Mouse (Mus musculus): ENCODE data around the gene Ccdc71l.

Gene Ccdc71l

DNA sequence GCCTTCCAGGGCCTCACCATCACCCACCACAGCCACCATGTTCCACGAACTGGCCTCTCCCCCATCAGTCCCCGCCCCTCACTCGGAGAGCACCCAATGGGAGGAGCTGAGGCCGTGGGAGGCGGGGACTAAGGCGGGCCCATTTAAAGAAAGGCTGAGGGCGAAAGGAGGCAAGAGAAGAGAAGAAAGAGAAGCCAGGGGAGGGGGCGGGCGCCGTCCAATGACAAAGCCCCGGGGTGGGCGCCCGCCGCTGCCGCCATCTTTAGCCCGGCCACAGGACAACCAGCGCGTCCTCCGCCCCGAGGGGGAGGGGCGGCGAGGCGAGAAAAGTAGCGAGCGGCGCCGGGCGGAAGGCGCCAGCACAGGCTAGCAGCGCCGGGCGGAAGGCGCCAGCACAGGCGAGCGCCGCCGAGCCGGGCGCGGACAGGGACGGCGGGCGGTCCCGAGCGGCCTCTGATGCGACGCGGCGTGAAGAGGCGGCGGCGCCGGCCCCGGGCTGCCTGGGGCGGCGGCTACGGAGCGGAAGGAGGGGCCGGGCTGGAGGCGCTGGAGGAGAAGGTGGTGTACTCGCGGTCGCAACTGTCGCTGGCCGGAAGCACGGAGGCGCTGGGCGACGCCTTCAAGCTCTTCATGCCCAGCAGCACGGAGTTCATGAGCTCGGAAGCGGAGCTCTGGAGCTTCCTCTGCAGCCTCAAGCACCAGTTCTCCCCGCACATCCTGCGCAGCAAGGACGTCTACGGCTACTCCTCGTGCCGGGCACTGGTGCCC lies at the start of gene Ccdc71l:
Ccdc71l (plus strand) TSS at position 177 of the 768 bp plus-strand sequence.
- CTCF ChIA-PET, result interaction anchor here (0.6 to 1.0 kb wide), 3 partner anchors 86 to 518 kb away, joined by 3 to 6 read pairs (median 4); no protein-coding TSS in a partner anchor

GRCm38 (mm10) chr12:32339078-32339477 lies 39.4 kb upstream of the Ccdc71l start:
- CTCF ChIA-PET, result interaction anchor here (1.4 kb wide), 1 partner anchor 47 kb away, joined by 3 read pairs; no protein-coding TSS in a partner anchor

GRCm38 (mm10) chr12:32343487-32343886 lies 35.0 kb upstream of the Ccdc71l start:
- CTCF ChIA-PET, result no interaction called here

GRCm38 (mm10) chr12:32346121-32346520 lies 32.4 kb upstream of the Ccdc71l start:
- CTCF ChIA-PET, result no interaction called here

DNA sequence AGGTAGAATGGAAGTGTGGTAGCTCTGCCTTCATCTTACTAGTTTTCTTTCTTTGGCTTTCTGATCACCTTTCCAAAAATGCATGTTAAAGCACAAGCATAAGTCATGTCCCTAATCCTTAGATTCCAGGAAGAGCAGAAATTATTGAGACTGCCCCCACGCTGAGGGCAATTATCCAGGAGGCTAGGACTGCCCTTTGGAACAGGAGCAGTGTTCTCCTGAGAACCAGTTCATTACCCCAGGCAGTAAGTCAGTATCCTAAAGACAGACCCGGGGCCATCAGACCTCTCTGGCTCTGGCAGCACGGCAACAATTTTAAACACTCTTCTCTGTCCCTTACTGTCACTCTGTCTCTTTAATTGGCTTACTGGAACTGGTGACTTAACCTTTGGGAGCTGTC lies 30.0 kb upstream of the Ccdc71l start:
- CTCF ChIA-PET, result no interaction called here

DNA sequence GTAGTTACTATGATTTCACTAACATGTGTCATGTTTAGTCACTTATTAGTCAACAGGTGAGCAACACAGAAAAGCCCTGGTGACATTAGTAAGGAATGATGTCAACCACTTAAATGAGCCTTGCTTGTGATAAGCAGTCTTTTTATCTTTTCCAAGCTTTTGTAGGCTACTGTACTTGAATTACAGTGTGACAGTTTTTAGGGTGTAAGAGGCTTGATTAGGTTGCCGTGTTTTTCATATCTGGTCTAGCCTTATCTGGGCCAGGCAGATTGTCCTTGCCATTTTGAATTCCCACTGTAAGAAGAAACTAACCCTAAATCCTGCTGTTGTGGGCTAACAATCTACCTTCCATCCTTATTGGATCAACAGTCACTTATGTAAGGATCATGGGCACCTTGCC lies 26.6 kb upstream of the Ccdc71l start:
- CTCF ChIA-PET, result interaction anchor here (0.6 kb wide), 1 partner anchor 327 kb away, joined by 4 read pairs; no protein-coding TSS in a partner anchor

GRCm38 (mm10) chr12:32379296-32379725 lies 807 bp downstream of the Ccdc71l start:
- CTCF ChIA-PET, result interaction anchor here (0.6 to 1.0 kb wide), 3 partner anchors 87 to 517 kb away, joined by 3 to 6 read pairs (median 4); no protein-coding TSS in a partner anchor

- CTCF ChIA-PET, result interaction anchor here (1.0 kb wide), 1 partner anchor 88 kb away, joined by 4 read pairs; no protein-coding TSS in a partner anchor
Measured at GRCm38 (mm10) chr12:32379731-32380130, 1.2 kb downstream of the Ccdc71l start.

- CTCF ChIA-PET, result interaction anchor here (0.6 to 0.7 kb wide), 2 partner anchors 85 to 410 kb away, joined by 3 to 4 read pairs; no protein-coding TSS in a partner anchor
Measured at GRCm38 (mm10) chr12:32380457-32380856, 2.0 kb downstream of the Ccdc71l start.

- CTCF ChIA-PET, result interaction anchor here (0.6 to 0.7 kb wide), 2 partner anchors 85 to 411 kb away, joined by 3 to 4 read pairs; no protein-coding TSS in a partner anchor
Measured at GRCm38 (mm10) chr12:32381011-32381410, 2.5 kb downstream of the Ccdc71l start.

- CTCF ChIA-PET, result no interaction called here
Measured at GRCm38 (mm10) chr12:32419537-32419936, 41.0 kb downstream of the Ccdc71l start.

DNA sequence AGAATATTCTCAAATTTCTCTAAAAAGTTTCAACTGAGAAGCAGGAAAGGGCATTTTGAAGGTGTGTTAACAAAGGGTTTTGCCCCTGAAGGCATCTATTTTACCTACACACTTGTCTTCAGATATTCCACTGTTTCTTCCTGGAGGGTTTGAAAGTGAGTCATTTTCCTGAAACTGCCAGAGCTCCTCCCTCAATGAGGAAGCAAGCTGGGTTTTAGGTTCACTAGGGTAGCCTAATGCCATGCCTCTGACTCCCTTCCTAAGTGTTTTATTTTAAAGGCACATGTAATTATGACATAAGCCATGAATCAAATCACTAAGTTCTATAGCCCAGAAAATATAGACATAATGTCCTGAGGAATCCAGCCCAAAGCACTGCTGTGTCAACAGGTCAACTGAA lies 49.3 kb downstream of the Ccdc71l start:
- CTCF ChIA-PET, result no interaction called here

GRCm38 (mm10) chr12:32431004-32431403 lies 52.5 kb downstream of the Ccdc71l start:
- CTCF ChIA-PET, result no interaction called here
